Mouse (Mus musculus) forebrain, embryonic 10.5 days (tissue): ENCODE data around the gene Slc2a5. TPM values are rescaled to one million over a fixed set of nuclear protein-coding genes. Genes with fewer than 3 reads are reported as not detected.

Experiments used
- DNase-seq: peaks from one replicate; pipeline ENCODE4 v3.0.0-alpha.2; 2017; ENCODE audit warnings: low spot score; ENCODE audit errors: extremely low spot score
- H3K27ac ChIP-seq: fragments of 300-500 bp; sonication (generic); 2 replicates; pipeline ENCODE4 v1.5.1; 2016; ENCODE audit warnings: mild to moderate bottlenecking
- H3K27me3 ChIP-seq: fragments of 300-500 bp; sonication (generic); 2 replicates; pipeline ENCODE4 v1.6.1; 2016; ENCODE audit warnings: mild to moderate bottlenecking; ENCODE audit not compliant: poor library complexity, severe bottlenecking
- H3K36me3 ChIP-seq: fragments of 300-500 bp; sonication (generic); replicated peaks from 2 replicates; pipeline ENCODE4 v1.6.1; 2016; ENCODE audit warnings: mild to moderate bottlenecking, moderate library complexity
- H3K4me1 ChIP-seq: fragments of 300-500 bp; sonication (generic); 2 replicates; pipeline ENCODE4 v1.6.1; 2016
- H3K4me3 ChIP-seq: fragments of 300-500 bp; sonication (generic); 2 replicates; pipeline ENCODE4 v1.5.1; 2016; ENCODE audit warnings: mild to moderate bottlenecking, moderate library complexity
- H3K9me3 ChIP-seq: fragments of 300-500 bp; sonication (generic); 2 replicates; pipeline ENCODE4 v1.6.1; 2016; ENCODE audit warnings: mild to moderate bottlenecking, moderate library complexity
- WGBS: fragments of 180-500 bp; shearing (Covaris S2); methylation state at CpG from one replicate; pipeline ENCODE4 v1.1.7; 2016; 5-methylcytosine and 5-hydroxymethylcytosine counted together
- polyA plus RNA-seq: library from polyadenylated mRNA; unstranded; fragments of >200 nt; fragmentation: Nextera tagmentation; extraction: Ambion mirVana; gene quantifications from 2 replicates; pipeline ENCODE4 v1.2.1, GENCODE M21; 2016

The Slc2a5 gene
- polyA plus RNA-seq, 1 experiment from 2014 or later = 1.3 TPM

GRCm38 (mm10) chr4:150192199-150192598 lies 73.1 kb downstream of the Slc2a5 start:
- Histone ChIP-seq H3K27me3 (no peaks in the 10 kb centered on the region), H3K36me3 (no peaks in the 10 kb centered on the region), H3K4me1 (peaks cover 10% of the 10 kb centered on the region; the same call in 1 of the 2 replicates), H3K27ac (no peak overlapping the region), H3K9me3 (no peaks in the 10 kb centered on the region), H3K4me3 (no peak overlapping the region)
- DNase-seq = no peak
- 86% methylated on average over 6 of the region's 6 CpGs for WGBS

Other genes starting within 250 kb of the Slc2a5 start
- gene Spsb1, start 164.2 kb upstream of the Slc2a5 start, polyA plus RNA-seq = 9.0 and 11.2 TPM in 2 replicates
- gene H6pd, start 110.3 kb upstream of the Slc2a5 start, polyA plus RNA-seq = 3.0 TPM in 2 replicates
- 0.32 and 0.41 TPM in 2 replicates for gene Gpr157, start 31.9 kb upstream of the Slc2a5 start, polyA plus RNA-seq
- gene Slc2a7, start 29.7 kb downstream of the Slc2a5 start, polyA plus RNA-seq = not detected in 2 replicates
- 0.22 TPM in 1 of 2 replicates, not detected in the other for gene Car6, start 82.0 kb downstream of the Slc2a5 start, polyA plus RNA-seq
- 3,430 and 3,707 TPM in 2 replicates for gene Eno1, start 117.4 kb downstream of the Slc2a5 start, polyA plus RNA-seq
- gene Rere, start 162.4 kb downstream of the Slc2a5 start, polyA plus RNA-seq = 26.8 and 31.1 TPM in 2 replicates